8 mouse cellular contexts compared by ENCODE assay signal in genomic region chr5:115397839-115398780, GRCm38 (mm10). TPM values are rescaled to one million over a fixed set of nuclear protein-coding genes. Genes with fewer than 3 reads are reported as not detected.
DNase-seq lines count a peak whose midpoint lies in the region; ATAC-seq and TF ChIP-seq lines count a peak whose summit lies in the region.

No protein-coding gene starts in this region.

- peaks cover 51% of the 10 kb centered on the region for H3K27me3 ChIP-seq in heart, embryonic 10.5 days (ENCODE audit: insufficient read depth, poor library complexity, severe bottlenecking)
- H3K27me3 ChIP-seq in midbrain, embryonic 11.5 days (ENCODE audit: control insufficient read depth, insufficient read depth, low read length) = no peaks in the 10 kb centered on the region
- no peaks in the 10 kb centered on the region for H3K27me3 ChIP-seq in stomach, postnatal 0 days (ENCODE audit: control insufficient read depth, insufficient read depth, low read length)

- intact Hi-C loops in gastrocnemius, postnatal 14 days (cut with DNase I; ENCODE audit: low total_unique reads) = no loop called here

- peaks cover 34% of the 10 kb centered on the region for H3K4me1 ChIP-seq in heart, embryonic 10.5 days
- H3K4me1 ChIP-seq in embryonic fibroblast, embryonic 13.5 days (ENCODE audit: control insufficient read depth, insufficient read depth, low read length) = no peaks in the 10 kb centered on the region
- peaks cover 47% of the 10 kb centered on the region for H3K4me1 ChIP-seq in midbrain, embryonic 11.5 days (ENCODE audit: control insufficient read depth, insufficient read depth, low read length)
- H3K4me1 ChIP-seq in stomach, postnatal 0 days (replicated peaks; ENCODE audit: control insufficient read depth, insufficient read depth) = no peaks in the 10 kb centered on the region; the same call in 1 of the 2 replicates

- no peak for TF ChIP-seq POLR2A in embryonic fibroblast, embryonic 13.5 days (IDR thresholded peaks at IDR 0.05; ENCODE audit: low read depth, low read length)

- no peak for DNase-seq in heart, embryonic 10.5 days (ENCODE audit: low spot score)
- DNase-seq in heart, adult 8-10 months (ENCODE audit: low spot score) = no peak
- DNase-seq in adrenal gland, postnatal 25 days = peak; percentile 35
- peak; percentile 71 to 77 for DNase-seq in layer of hippocampus, postnatal 10 days (ENCODE audit: low spot score in 2 of 2)
- DNase-seq in midbrain, embryonic 11.5 days (ENCODE audit: low spot score, missing footprints) = peak; percentile 98
- peak; percentile 49 for DNase-seq in stomach, postnatal 0 days (ENCODE audit: low spot score)
- no peak for DNase-seq in gastrocnemius, postnatal 14 days

- peak; percentile 91 for ATAC-seq in midbrain, embryonic 11.5 days (ENCODE audit: low FRiP score)
- ATAC-seq in stomach, postnatal 0 days (ENCODE audit: low FRiP score, low TSS enrichment) = peak; percentile 17; the same call in 1 of the 2 replicates

- H3K36me3 ChIP-seq in heart, embryonic 10.5 days = no peaks in the 10 kb centered on the region
- H3K36me3 ChIP-seq in midbrain, embryonic 11.5 days (ENCODE audit: control insufficient read depth, insufficient read depth, low read length) = no peaks in the 10 kb centered on the region
- H3K36me3 ChIP-seq in stomach, postnatal 0 days (ENCODE audit: control insufficient read depth, insufficient read depth, low read length) = no peaks in the 10 kb centered on the region

- WGBS in heart, embryonic 10.5 days = 2% methylated on average over 48 of the region's 48 CpGs
- WGBS in midbrain, embryonic 11.5 days = under 1% methylated on average over 45 of the region's 48 CpGs
- WGBS in stomach, postnatal 0 days = 4% methylated on average over 48 of the region's 48 CpGs

- H3K4me2 ChIP-seq in midbrain, embryonic 11.5 days = peak overlapping the region; percentile 43
- peak overlapping the region; percentile 80 for H3K4me2 ChIP-seq in stomach, postnatal 0 days (replicated peaks; ENCODE audit: low read depth)

- TF ChIP-seq EP300 in stomach, postnatal 0 days (optimal IDR thresholded peaks at IDR 0.05) = no peak

- H3K9ac ChIP-seq in midbrain, embryonic 11.5 days (ENCODE audit: low read length) = peak overlapping the region; percentile 62
- peak overlapping the region; percentile 72 for H3K9ac ChIP-seq in stomach, postnatal 0 days (ENCODE audit: low read length)

- H3K27ac ChIP-seq in heart, embryonic 10.5 days = peak overlapping the region; percentile 89
- H3K27ac ChIP-seq in embryonic fibroblast, embryonic 13.5 days (ENCODE audit: insufficient read depth, low read length) = no peak overlapping the region
- H3K27ac ChIP-seq in midbrain, embryonic 11.5 days (ENCODE audit: low read depth, low read length) = peak overlapping the region; percentile 96
- no peak overlapping the region for H3K27ac ChIP-seq in stomach, postnatal 0 days (replicated peaks)

- no peaks in the 10 kb centered on the region for H3K9me3 ChIP-seq in heart, embryonic 10.5 days
- H3K9me3 ChIP-seq in midbrain, embryonic 11.5 days (ENCODE audit: control insufficient read depth, low read length) = no peaks in the 10 kb centered on the region
- no peaks in the 10 kb centered on the region for H3K9me3 ChIP-seq in stomach, postnatal 0 days (ENCODE audit: control insufficient read depth, low read length)

- no peak for TF ChIP-seq CTCF in embryonic fibroblast, embryonic 13.5 days (IDR thresholded peaks at IDR 0.05; ENCODE audit: borderline replicate concordance, insufficient read depth, low read length)
- TF ChIP-seq CTCF in stomach, postnatal 0 days (IDR thresholded peaks at IDR 0.05; ENCODE audit: low read depth) = no peak

- peak overlapping the region; percentile 66 for H3K4me3 ChIP-seq in heart, embryonic 10.5 days
- 0 out of 2 replicates have a peak overlapping the region, but pooled peaks have one; percentile 10 for H3K4me3 ChIP-seq in embryonic fibroblast, embryonic 13.5 days (ENCODE audit: insufficient read depth, low read length)
- peak overlapping the region; percentile 14; the same call in 1 of the 2 replicates for H3K4me3 ChIP-seq in midbrain, embryonic 11.5 days (ENCODE audit: low read depth, low read length)
- peak overlapping the region; percentile 38 for H3K4me3 ChIP-seq in stomach, postnatal 0 days (ENCODE audit: low read depth, low read length)

RNA-seq across cellular contexts. Expression of gene Msi1, which starts 31.3 kb away (rescaled TPM):
- polyA plus RNA-seq in heart, embryonic 10.5 days (2016; fragmentation: Nextera tagmentation; extraction: Ambion mirVana) = 9.6 and 17.1 TPM in 2 replicates
- total RNA-seq in heart, adult 8-10 months (2022) = under 1 TPM; 0.16 to 0.52 (median 0.25) TPM
- 15.3 and 20.8 TPM in 2 replicates for total RNA-seq in adrenal gland, postnatal 25 days (2021)
- 4.8 and 9.1 TPM in 2 replicates for polyA plus RNA-seq in embryonic fibroblast, embryonic 13.5 days (2011; ENCODE audit: insufficient read length, low read depth, missing spikeins)
- 10 to 100 TPM; 73.0 to 76.2 TPM for total RNA-seq in layer of hippocampus, postnatal 10 days (2021)
- 199 and 227 TPM in 2 replicates for polyA plus RNA-seq in midbrain, embryonic 11.5 days (2014; fragmentation: Nextera tagmentation; extraction: Ambion mirVana)
- polyA plus RNA-seq in stomach, postnatal 0 days (2015; fragmentation: Nextera tagmentation; extraction: Ambion mirVana) = 3.2 and 3.6 TPM in 2 replicates
- 1 to 10 TPM; 1.0 to 1.9 TPM for total RNA-seq in gastrocnemius, postnatal 14 days (2021)

RNA-seq across cellular contexts. Expression of gene Cox6a1, which starts 49.3 kb away (rescaled TPM):
- 1,049 and 1,325 TPM in 2 replicates for polyA plus RNA-seq in heart, embryonic 10.5 days (2016; fragmentation: Nextera tagmentation; extraction: Ambion mirVana)
- 100 to 1,000 TPM; 205 to 218 (median 216) TPM for total RNA-seq in heart, adult 8-10 months (2022)
- total RNA-seq in adrenal gland, postnatal 25 days (2021) = 1,153 and 1,399 TPM in 2 replicates
- 280 and 336 TPM in 2 replicates for polyA plus RNA-seq in embryonic fibroblast, embryonic 13.5 days (2011; ENCODE audit: insufficient read length, low read depth, missing spikeins)
- 100 to 1,000 TPM; 732 to 825 TPM for total RNA-seq in layer of hippocampus, postnatal 10 days (2021)
- 745 and 840 TPM in 2 replicates for polyA plus RNA-seq in midbrain, embryonic 11.5 days (2014; fragmentation: Nextera tagmentation; extraction: Ambion mirVana)
- polyA plus RNA-seq in stomach, postnatal 0 days (2015; fragmentation: Nextera tagmentation; extraction: Ambion mirVana) = 1,431 and 1,574 TPM in 2 replicates
- total RNA-seq in gastrocnemius, postnatal 14 days (2021) = 100 to 1,000 TPM; 105 to 114 TPM

RNA-seq across cellular contexts. Expression of gene Triap1, which starts 57.1 kb away (rescaled TPM):
- polyA plus RNA-seq in heart, embryonic 10.5 days (2016; fragmentation: Nextera tagmentation; extraction: Ambion mirVana) = 40.3 and 46.7 TPM in 2 replicates
- total RNA-seq in heart, adult 8-10 months (2022) = 10 to 100 TPM; 25.5 to 27.4 (median 25.8) TPM
- 37.6 and 47.5 TPM in 2 replicates for total RNA-seq in adrenal gland, postnatal 25 days (2021)
- polyA plus RNA-seq in embryonic fibroblast, embryonic 13.5 days (2011; ENCODE audit: insufficient read length, low read depth, missing spikeins) = 20.4 and 20.5 TPM in 2 replicates
- total RNA-seq in layer of hippocampus, postnatal 10 days (2021) = 10 to 100 TPM; 31.0 to 35.3 TPM
- 57.7 and 64.7 TPM in 2 replicates for polyA plus RNA-seq in midbrain, embryonic 11.5 days (2014; fragmentation: Nextera tagmentation; extraction: Ambion mirVana)
- polyA plus RNA-seq in stomach, postnatal 0 days (2015; fragmentation: Nextera tagmentation; extraction: Ambion mirVana) = 63.3 and 65.4 TPM in 2 replicates
- total RNA-seq in gastrocnemius, postnatal 14 days (2021) = 10 to 100 TPM; 12.4 to 15.2 TPM

RNA-seq across cellular contexts. Expression of gene Gatc, which starts 57.1 kb away (rescaled TPM):
- polyA plus RNA-seq in heart, embryonic 10.5 days (2016; fragmentation: Nextera tagmentation; extraction: Ambion mirVana) = 22.8 and 25.8 TPM in 2 replicates
- total RNA-seq in heart, adult 8-10 months (2022) = 10 to 100 TPM; 17.5 to 21.2 (median 19.4) TPM
- total RNA-seq in adrenal gland, postnatal 25 days (2021) = 21.6 and 22.9 TPM in 2 replicates
- polyA plus RNA-seq in embryonic fibroblast, embryonic 13.5 days (2011; ENCODE audit: insufficient read length, low read depth, missing spikeins) = 13.6 and 18.7 TPM in 2 replicates
- total RNA-seq in layer of hippocampus, postnatal 10 days (2021) = 10 to 100 TPM; 29.3 to 32.5 TPM
- polyA plus RNA-seq in midbrain, embryonic 11.5 days (2014; fragmentation: Nextera tagmentation; extraction: Ambion mirVana) = 43.5 and 46.8 TPM in 2 replicates
- polyA plus RNA-seq in stomach, postnatal 0 days (2015; fragmentation: Nextera tagmentation; extraction: Ambion mirVana) = 12.9 and 14.7 TPM in 2 replicates
- total RNA-seq in gastrocnemius, postnatal 14 days (2021) = 10 to 100 TPM; 18.8 to 19.7 TPM

Comparison
In these comparisons a context has a peak if more than half of its experiments do, and no peak if none do; other contexts are left out.
1. DNase-seq: peak in adrenal gland, postnatal 25 days (single experiment), layer of hippocampus, postnatal 10 days (2 of 2), midbrain, embryonic 11.5 days (single experiment) and stomach, postnatal 0 days (single experiment); none in heart, embryonic 10.5 days (single experiment), heart, adult 8-10 months (single experiment) and gastrocnemius, postnatal 14 days (single experiment).
2. H3K27ac ChIP-seq: peak in heart, embryonic 10.5 days (single experiment) and midbrain, embryonic 11.5 days (single experiment); none in embryonic fibroblast, embryonic 13.5 days (single experiment) and stomach, postnatal 0 days (single experiment).
3. H3K4me3 ChIP-seq: peak in every context shown above with its lines; median percentile 66 in heart, embryonic 10.5 days; 38 in stomach, postnatal 0 days; 14 in midbrain, embryonic 11.5 days; 10 in embryonic fibroblast, embryonic 13.5 days.